Mouse (Mus musculus) myocyte (in vitro differentiated cells): ENCODE results near the gene Cop1. TPM values are rescaled to one million over a fixed set of nuclear protein-coding genes. Genes with fewer than 3 reads are reported as not detected.

Experiments
- H3K27me3 ChIP-seq: one replicate; pipeline ENCODE4 v1.6.1; 2011; ENCODE audit not compliant: control insufficient read depth, insufficient read depth, insufficient read length
- H3K36me3 ChIP-seq: one replicate; pipeline ENCODE4 v1.6.1; 2011; ENCODE audit not compliant: control insufficient read depth, insufficient read depth
- H3K4me2 ChIP-seq: one replicate; pipeline ENCODE4 v1.6.1; 2011; ENCODE audit warnings: low read depth, control low read depth
- H3K4me3 ChIP-seq: one replicate; pipeline ENCODE4 v1.5.1; 2011; ENCODE audit warnings: mild to moderate bottlenecking, control low read depth, moderate library complexity
- H3K79me2 ChIP-seq: one replicate; pipeline ENCODE4 v1.6.1; 2011; ENCODE audit not compliant: control insufficient read depth, insufficient read depth
- H3ac ChIP-seq: one replicate; pipeline ENCODE4 v1.6.1; 2011; ENCODE audit not compliant: control insufficient read depth, insufficient read length
- CEBPB ChIP-seq: IDR thresholded peaks from 2 replicates; pipeline ENCODE4 v1.6.1; 2011; ENCODE audit warnings: mild to moderate bottlenecking, moderate library complexity; ENCODE audit not compliant: poor library complexity, insufficient read depth, severe bottlenecking
- E2F4 ChIP-seq: IDR thresholded peaks from one replicate; pipeline ENCODE4 v1.6.1; 2011; ENCODE audit warnings: mild to moderate bottlenecking, control low read depth, moderate library complexity; ENCODE audit not compliant: insufficient read depth
- MAX ChIP-seq: IDR thresholded peaks from one replicate; pipeline ENCODE4 v1.6.1; 2011; ENCODE audit warnings: low read depth, mild to moderate bottlenecking, control low read depth
- MYOD1 ChIP-seq, 3 experiments: IDR thresholded peaks; one replicate each; pipeline ENCODE4 v1.6.1; 2011; ENCODE audit warnings: control low read depth in 2 of 3, low read depth in 2 of 3, mild to moderate bottlenecking in 2 of 3, moderate library complexity in 1 of 3; ENCODE audit not compliant: insufficient read length in 2 of 3, control insufficient read depth in 1 of 3
- MYOG ChIP-seq, 3 experiments: IDR thresholded peaks; one replicate each; pipeline ENCODE4 v1.6.1; 2011; ENCODE audit warnings: control low read depth in 2 of 3, low read depth in 2 of 3, mild to moderate bottlenecking in 2 of 3; ENCODE audit not compliant: insufficient read length in 2 of 3, control insufficient read depth in 1 of 3, insufficient read depth in 1 of 3
- POLR2A ChIP-seq: IDR thresholded peaks from one replicate; pipeline ENCODE4 v1.6.1; 2011; ENCODE audit warnings: low read depth, mild to moderate bottlenecking, control low read depth, moderate library complexity; ENCODE audit not compliant: insufficient read length
- POLR2AphosphoS2 ChIP-seq: IDR thresholded peaks from one replicate; pipeline ENCODE4 v1.6.1; 2011; ENCODE audit warnings: low read depth, control low read depth; ENCODE audit not compliant: insufficient read length
- REST ChIP-seq: IDR thresholded peaks from one replicate; pipeline ENCODE4 v1.6.1; 2011; ENCODE audit warnings: mild to moderate bottlenecking, control low read depth, moderate library complexity; ENCODE audit not compliant: insufficient read depth, insufficient read length
- SRF ChIP-seq: IDR thresholded peaks from one replicate; pipeline ENCODE4 v1.6.1; 2011; ENCODE audit warnings: low read depth; ENCODE audit not compliant: control insufficient read depth, insufficient read length
- TCF12 ChIP-seq: IDR thresholded peaks from one replicate; pipeline ENCODE4 v1.6.1; 2011; ENCODE audit warnings: mild to moderate bottlenecking, control low read depth; ENCODE audit not compliant: poor library complexity, insufficient read depth, severe bottlenecking
- TCF3 ChIP-seq: IDR thresholded peaks from one replicate; pipeline ENCODE4 v1.6.1; 2011; ENCODE audit warnings: low read depth, control low read depth; ENCODE audit not compliant: insufficient read length
- USF1 ChIP-seq: IDR thresholded peaks from one replicate; pipeline ENCODE4 v1.6.1; 2011; ENCODE audit warnings: low read depth, mild to moderate bottlenecking, control low read depth, moderate library complexity
- polyA plus RNA-seq: library from polyadenylated mRNA; unstranded; fragments of >200 nt; fragmentation: generic; extraction: Trizol; gene quantifications from one replicate; pipeline ENCODE4 v1.2.1, GENCODE M21; 2012; ENCODE audit warnings: missing spikeins

Cop1 gene
- polyA plus RNA-seq, 1 experiment, result 63.6 TPM

DNA sequence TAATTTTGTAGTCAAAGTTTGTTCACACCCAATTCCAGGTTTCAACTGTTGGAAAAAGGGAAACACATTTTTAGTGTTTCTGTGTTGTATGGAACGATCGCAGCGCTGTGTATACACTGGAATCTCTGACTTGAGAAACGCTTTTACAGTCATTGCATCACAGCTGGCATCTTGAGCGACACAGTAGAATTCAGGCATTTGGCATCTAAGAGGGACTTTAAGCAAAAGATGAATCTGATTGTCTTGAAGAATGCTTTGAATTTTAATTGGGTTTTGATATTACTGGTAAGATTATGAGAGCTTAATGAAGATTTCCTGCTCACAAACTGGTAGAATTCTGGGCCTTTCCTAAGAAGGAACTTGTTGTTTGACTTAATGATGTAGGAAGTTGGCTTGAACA, 1.3 kb downstream of the Cop1 start:
- Histone ChIP-seq H3K79me2 (peaks cover 59% of the 10 kb centered on the region), H3K36me3 (no peaks in the 10 kb centered on the region), H3K4me3 (peak overlapping the region; percentile 46), H3K4me2 (peak overlapping the region; percentile 82), H3ac (peak overlapping the region; percentile 92), H3K27me3 (no peaks in the 10 kb centered on the region)
- no peak for TF ChIP-seq POLR2A
- no peak for TF ChIP-seq MAX
- TF ChIP-seq TCF12, result no peak
- no peak for TF ChIP-seq USF1
- TF ChIP-seq REST, result no peak
- peak; percentile 71 for TF ChIP-seq CEBPB

DNA sequence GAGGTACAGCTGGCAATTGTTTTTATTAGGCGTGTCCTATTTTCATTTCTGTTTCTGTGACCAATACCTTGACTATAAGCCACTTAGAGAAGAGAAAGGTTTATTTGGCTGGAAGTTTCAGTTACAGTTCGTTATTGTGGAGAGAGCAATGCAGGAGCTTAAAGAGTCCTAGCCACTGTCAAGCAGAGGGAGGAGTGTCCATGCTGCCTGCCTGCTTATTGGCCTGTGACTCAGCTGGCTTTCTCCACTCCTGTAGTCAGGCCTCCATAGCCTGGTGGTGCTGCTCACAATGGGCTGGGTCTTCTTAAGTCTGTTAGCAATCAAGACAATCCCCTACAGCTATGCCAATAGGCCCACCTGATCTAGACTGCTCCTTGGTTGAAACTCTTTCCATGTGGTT, 2.4 kb downstream of the Cop1 start:
- Histone ChIP-seq H3K4me3 (no peak overlapping the region), H3K36me3 (peaks cover 2% of the 10 kb centered on the region), H3K27me3 (no peaks in the 10 kb centered on the region), H3K79me2 (peaks cover 70% of the 10 kb centered on the region), H3ac (no peak overlapping the region), H3K4me2 (peak overlapping the region; percentile 82)
- TF ChIP-seq TCF3 (no peak), MYOD1 (IDR thresholded peaks at IDR 0.05; ENCODE audit: control insufficient read depth in 1 of 3, insufficient read length in 2 of 3, low read depth in 2 of 3) (no peak), USF1 (no peak), REST (no peak), CEBPB (no peak), POLR2A (no peak), POLR2AphosphoS2 (no peak), E2F4 (no peak), SRF (no peak), MYOG (IDR thresholded peaks at IDR 0.05; ENCODE audit: control insufficient read depth in 1 of 3, insufficient read depth in 1 of 3, insufficient read length in 2 of 3, low read depth in 2 of 3) (no peak), TCF12 (no peak), MAX (no peak)

DNA sequence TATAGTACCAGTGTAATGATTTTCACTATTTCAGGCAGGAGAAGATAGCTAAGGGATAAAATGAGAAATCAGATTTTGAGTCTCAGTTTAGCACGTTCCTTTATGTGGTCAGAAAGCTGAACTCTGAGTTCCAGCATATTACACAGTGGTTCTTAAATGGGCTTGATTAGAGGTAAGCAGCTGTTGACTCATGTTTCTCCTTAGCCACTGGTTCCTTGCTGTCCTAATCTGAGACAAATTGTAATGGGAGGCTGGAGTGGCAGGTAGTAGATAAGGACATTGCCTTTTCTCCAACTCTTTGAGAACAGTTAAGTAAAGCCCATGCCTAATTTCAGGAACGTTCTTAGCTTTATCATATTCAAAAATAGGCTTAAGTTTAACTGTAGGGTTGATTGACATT, 3.6 kb downstream of the Cop1 start:
- TF ChIP-seq POLR2AphosphoS2, result no peak
- TF ChIP-seq MAX, result no peak
- no peak for TF ChIP-seq TCF12
- no peak for TF ChIP-seq E2F4
- TF ChIP-seq MYOD1 (IDR thresholded peaks at IDR 0.05; ENCODE audit: control insufficient read depth in 1 of 3, insufficient read length in 2 of 3, low read depth in 2 of 3), result peak in 1 of 3 experiments; percentile 30
- no peak for TF ChIP-seq CEBPB
- peaks cover 82% of the 10 kb centered on the region for H3K79me2 ChIP-seq

DNA sequence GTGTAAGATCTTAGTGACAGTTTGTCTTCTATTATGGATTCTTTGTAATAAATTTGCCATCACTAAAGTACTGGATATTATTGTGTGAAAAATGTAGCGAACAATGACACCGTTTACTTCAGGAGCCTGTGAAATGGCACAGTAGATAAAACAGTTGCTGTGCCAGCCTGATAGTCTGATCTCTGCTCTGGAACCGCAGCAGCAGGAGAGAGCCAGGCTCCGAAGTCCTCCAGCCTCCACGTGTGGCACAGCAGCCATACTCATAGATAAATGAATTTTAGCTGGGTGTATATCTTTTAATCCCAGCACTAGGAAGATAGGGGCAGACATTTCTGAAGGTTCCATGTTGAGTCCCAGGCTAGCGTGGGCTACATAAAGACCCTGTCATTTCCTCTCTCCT, 6.0 kb downstream of the Cop1 start:
- Histone ChIP-seq H3K4me3 (no peak overlapping the region), H3K4me2 (no peak overlapping the region), H3K27me3 (no peaks in the 10 kb centered on the region), H3K36me3 (peaks cover 17% of the 10 kb centered on the region), H3ac (no peak overlapping the region), H3K79me2 (peaks cover 88% of the 10 kb centered on the region)
- TF ChIP-seq MYOG (IDR thresholded peaks at IDR 0.05; ENCODE audit: control insufficient read depth in 1 of 3, insufficient read depth in 1 of 3, insufficient read length in 2 of 3, low read depth in 2 of 3) (no peak), POLR2AphosphoS2 (no peak), MAX (no peak), TCF3 (no peak), CEBPB (no peak), POLR2A (no peak), E2F4 (no peak), USF1 (no peak), REST (no peak), MYOD1 (IDR thresholded peaks at IDR 0.05; ENCODE audit: control insufficient read depth in 1 of 3, insufficient read length in 2 of 3, low read depth in 2 of 3) (no peak), TCF12 (no peak), SRF (no peak)

More for the DNA sequence above, 3.6 kb downstream of the Cop1 start:
- Histone ChIP-seq H3K4me3 (no peak overlapping the region), H3K36me3 (peaks cover 12% of the 10 kb centered on the region), H3K4me2 (peak overlapping the region; percentile 14), H3K27me3 (no peaks in the 10 kb centered on the region), H3ac (no peak overlapping the region)

DNA sequence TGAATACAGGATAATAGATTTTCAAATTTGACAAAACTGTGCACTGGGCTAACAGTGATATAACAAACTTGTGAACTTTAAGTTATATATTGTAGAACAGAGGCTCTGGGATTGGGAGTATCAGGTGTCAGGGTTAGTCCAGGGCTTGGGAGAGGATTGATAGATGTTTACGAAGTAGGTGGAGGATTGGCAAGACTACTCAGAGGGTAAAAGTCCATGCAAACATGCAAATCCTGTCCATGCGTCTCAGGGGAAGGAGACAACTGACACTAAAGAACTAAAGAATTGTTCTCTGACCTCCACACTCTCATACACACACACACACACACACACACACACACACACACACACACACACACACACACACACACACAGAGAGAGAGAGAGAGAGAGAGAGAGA, 18.2 kb downstream of the Cop1 start:
- H3ac ChIP-seq, result no peak overlapping the region
- TF ChIP-seq POLR2AphosphoS2, result no peak
- TF ChIP-seq MAX, result no peak
- no peak for TF ChIP-seq E2F4
- TF ChIP-seq REST, result no peak
- no peak for TF ChIP-seq TCF3
- no peak for TF ChIP-seq MYOD1 (IDR thresholded peaks at IDR 0.05; ENCODE audit: control insufficient read depth in 1 of 3, insufficient read length in 2 of 3, low read depth in 2 of 3)
- no peak for TF ChIP-seq USF1
- no peak for TF ChIP-seq TCF12
- no peak for TF ChIP-seq MYOG (IDR thresholded peaks at IDR 0.05; ENCODE audit: control insufficient read depth in 1 of 3, insufficient read depth in 1 of 3, insufficient read length in 2 of 3, low read depth in 2 of 3)
- TF ChIP-seq POLR2A, result no peak
- no peak for TF ChIP-seq CEBPB
- TF ChIP-seq SRF, result no peak
- peaks cover 16% of the 10 kb centered on the region for H3K36me3 ChIP-seq
- H3K4me2 ChIP-seq, result no peak overlapping the region
- no peaks in the 10 kb centered on the region for H3K27me3 ChIP-seq
- H3K4me3 ChIP-seq, result no peak overlapping the region
- H3K79me2 ChIP-seq, result peaks cover 18% of the 10 kb centered on the region
